Mouse (Mus musculus) ES-E14 (cell line): ENCODE data around the gene Pigm. TPM values are rescaled to one million over a fixed set of nuclear protein-coding genes. Genes with fewer than 3 reads are reported as not detected.

Source experiments
- DNase-seq: peaks from one replicate; pipeline ENCODE4 v3.0.0-alpha.2; 2013; ENCODE audit warnings: low read depth, low spot score
- H3K27ac ChIP-seq: 2 replicates; pipeline ENCODE4 v1.5.1; 2012; ENCODE audit warnings: low read depth, mild to moderate bottlenecking, low read length, moderate library complexity, mixed read lengths; ENCODE audit not compliant: poor library complexity, insufficient read depth, severe bottlenecking
- H3K36me3 ChIP-seq: 2 replicates; pipeline ENCODE4 v1.6.1; 2012; ENCODE audit warnings: mild to moderate bottlenecking, low read length, moderate library complexity, mixed read lengths; ENCODE audit not compliant: control insufficient read depth, poor library complexity, insufficient read depth, severe bottlenecking
- H3K4me1 ChIP-seq, 2 experiments: fragments of 150-350 bp in 1 of 2; sonication (generic) in 1 of 2; 2 replicates each; pipeline ENCODE4 v1.6.1; 2012; ENCODE audit warnings: low read length in 2 of 2, mild to moderate bottlenecking in 1 of 2, mixed read lengths in 1 of 2; ENCODE audit not compliant: control insufficient read depth in 2 of 2, insufficient read depth in 2 of 2, poor library complexity in 1 of 2
- H3K4me3 ChIP-seq, 2 experiments: fragments of 150-350 bp in 1 of 2; sonication (generic) in 1 of 2; 2 replicates each; pipeline ENCODE4 v1.5.1; 2012; ENCODE audit warnings: low read length in 2 of 2, low read depth in 1 of 2, mild to moderate bottlenecking in 1 of 2, mixed read lengths in 1 of 2; ENCODE audit not compliant: insufficient read depth in 1 of 2, poor library complexity in 1 of 2, severe bottlenecking in 1 of 2
- H3K9ac ChIP-seq: 2 replicates; pipeline ENCODE4 v1.6.1; 2012; ENCODE audit warnings: low read depth, mild to moderate bottlenecking, low read length, mixed read lengths; ENCODE audit not compliant: poor library complexity, insufficient read depth, severe bottlenecking
- H3K9me3 ChIP-seq: fragments of 150-350 bp; sonication (generic); 2 replicates; pipeline ENCODE4 v1.6.1; 2012; ENCODE audit warnings: low read depth, mild to moderate bottlenecking, low read length; ENCODE audit not compliant: control insufficient read depth, insufficient read depth
- CHD2 ChIP-seq: IDR thresholded peaks from 2 replicates; pipeline ENCODE4 v1.6.1; 2014; ENCODE audit warnings: mild to moderate bottlenecking, low read depth, low read length, inconsistent platforms
- HCFC1 ChIP-seq: IDR thresholded peaks from 2 replicates; pipeline ENCODE4 v1.6.1; 2012; ENCODE audit warnings: low read length, inconsistent platforms, borderline replicate concordance; ENCODE audit not compliant: insufficient read depth
- MAFK ChIP-seq: IDR thresholded peaks from 2 replicates; pipeline ENCODE4 v1.6.1; 2014; ENCODE audit warnings: mild to moderate bottlenecking, low read depth, low read length, inconsistent platforms; ENCODE audit not compliant: insufficient read depth
- ZC3H11A ChIP-seq: IDR thresholded peaks from 2 replicates; pipeline ENCODE4 v1.6.1; 2012; ENCODE audit warnings: low read depth, mild to moderate bottlenecking, inconsistent platforms, low read length, borderline replicate concordance
- ZNF384 ChIP-seq: IDR thresholded peaks from 2 replicates; pipeline ENCODE4 v1.6.1; 2012; ENCODE audit warnings: low read depth, low read length, inconsistent platforms
- in situ Hi-C, 2 experiments: fragments of 600-800 bp; cut with MboI; formaldehyde crosslinking; loops; one replicate each; pipeline ENCODE4 v1.15.1; 2025; ENCODE audit warnings: low sequenced_read_pairs in 2 of 2, inconsistent platforms in 1 of 2; ENCODE audit not compliant: unreplicated experiment in 2 of 2
- total RNA-seq: library from RNA; depleted of rRNA; stranded (reverse); fragments of 300-350 nt; gene quantifications from 2 replicates; pipeline ENCODE4 v1.2.3, GENCODE M21; 2012

Gene Pigm
- total RNA-seq, 1 experiment, result 25.4 TPM

DNA sequence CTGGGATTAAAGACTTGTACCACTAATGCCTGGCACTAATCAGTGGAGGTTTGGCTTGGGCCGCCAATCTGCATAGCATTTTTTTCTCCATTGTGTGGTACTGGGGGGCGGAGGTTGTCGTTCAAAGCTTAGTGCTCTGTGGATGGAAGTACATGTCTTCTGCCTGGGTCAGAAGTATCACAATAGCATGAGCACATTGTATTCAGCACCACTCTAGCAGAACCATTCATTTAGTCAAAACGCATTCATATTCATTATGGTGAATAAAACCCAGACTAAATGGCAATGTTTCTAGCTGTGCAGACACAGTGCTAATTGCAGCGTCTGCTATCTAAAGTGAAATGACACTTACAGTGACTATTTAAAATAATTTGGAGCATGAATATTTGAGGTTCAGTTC lies 10.9 kb downstream of the Pigm start:
- no peak for TF ChIP-seq ZNF384
- no peak for TF ChIP-seq ZC3H11A
- TF ChIP-seq MAFK, result no peak
- TF ChIP-seq CHD2, result no peak
- no peak for TF ChIP-seq HCFC1
- no peak overlapping the region for H3K27ac ChIP-seq
- in situ Hi-C loops, result no loop called here
- H3K9me3 ChIP-seq, result no peaks in the 10 kb centered on the region
- H3K4me1 ChIP-seq, result 0 out of 4 replicates have a peak, but pooled peaks cover 0 to 1% of the 10 kb centered on the region in 2 experiments
- no peak overlapping the region for H3K4me3 ChIP-seq
- H3K36me3 ChIP-seq, result no peaks in the 10 kb centered on the region
- no peak overlapping the region for H3K9ac ChIP-seq
- no peak for DNase-seq

DNA sequence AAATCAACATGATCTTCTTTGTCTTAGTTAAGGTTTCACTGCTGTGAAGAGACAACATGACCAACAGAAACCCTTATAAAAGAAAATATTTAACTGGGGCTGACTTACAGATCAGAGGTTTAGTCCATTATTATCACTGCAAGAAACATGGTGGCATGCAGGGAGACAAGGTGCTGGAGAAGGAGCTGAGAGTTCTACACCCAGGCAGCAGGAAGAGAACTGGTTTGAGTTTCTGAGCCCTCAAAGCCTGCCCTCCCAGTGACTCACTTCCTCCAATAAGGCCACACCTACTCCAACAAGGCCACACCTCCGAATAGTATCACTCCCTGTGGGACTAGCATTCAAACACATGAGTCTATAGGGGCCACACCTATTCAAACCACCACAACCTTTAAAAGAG lies 14.4 kb downstream of the Pigm start:
- H3K9ac ChIP-seq, result no peak overlapping the region
- in situ Hi-C loops, result no loop called here
- TF ChIP-seq ZC3H11A (no peak), HCFC1 (no peak), CHD2 (no peak)

DNA sequence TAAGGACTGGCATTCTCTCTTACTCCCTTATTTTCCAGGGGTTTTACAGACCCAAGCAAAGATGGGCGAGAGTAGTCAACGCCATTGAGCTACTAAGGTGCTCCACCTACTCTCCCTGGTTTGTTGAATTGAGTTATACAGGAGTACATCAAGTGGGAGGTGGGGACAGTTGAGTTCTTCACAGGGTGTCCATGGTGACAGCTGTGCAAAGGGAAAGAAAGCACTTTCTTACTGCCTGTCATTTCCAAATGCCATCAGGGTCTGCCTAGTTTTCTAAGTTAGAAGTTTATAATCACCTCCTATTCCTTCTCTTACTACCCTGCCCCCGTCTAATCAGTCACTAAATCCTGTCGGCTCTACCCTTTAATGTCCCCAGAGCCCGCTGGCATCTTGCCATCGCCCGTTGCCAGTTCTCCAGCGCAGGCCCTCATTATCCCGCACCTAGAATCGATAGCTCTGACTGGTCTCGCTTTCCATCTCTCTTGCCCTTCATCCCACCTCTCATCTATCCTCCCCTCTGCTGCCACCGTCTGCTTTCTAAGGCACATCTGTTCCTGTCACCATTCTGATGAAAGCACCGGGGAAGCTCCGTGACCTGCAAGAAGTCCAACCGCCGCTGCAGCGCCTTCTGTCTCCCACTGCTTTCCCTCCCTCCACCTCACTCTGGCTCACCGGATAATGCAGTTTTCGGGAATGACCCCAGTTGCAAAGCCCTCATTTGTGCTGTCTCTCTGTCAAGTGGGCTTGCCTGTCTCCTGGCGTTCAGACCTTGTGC lies 15.6 kb downstream of the Pigm start:
- no peaks in the 10 kb centered on the region for H3K36me3 ChIP-seq
- no peaks in the 10 kb centered on the region for H3K9me3 ChIP-seq
- 0 out of 4 replicates have a peak, but pooled peaks cover 0 to 1% of the 10 kb centered on the region in 2 experiments for H3K4me1 ChIP-seq
- H3K27ac ChIP-seq, result no peak overlapping the region
- in situ Hi-C loops, result no loop called here
- TF ChIP-seq HCFC1 (no peak), MAFK (no peak), CHD2 (no peak), ZC3H11A (no peak), ZNF384 (no peak)
- no peak for DNase-seq
- no peak overlapping the region for H3K4me3 ChIP-seq
- H3K9ac ChIP-seq, result no peak overlapping the region

More for the DNA sequence above, 14.4 kb downstream of the Pigm start:
- H3K27ac ChIP-seq, result no peak overlapping the region
- no peak for DNase-seq
- H3K9me3 ChIP-seq, result no peaks in the 10 kb centered on the region
- H3K36me3 ChIP-seq, result no peaks in the 10 kb centered on the region
- H3K4me1 ChIP-seq, result 0 out of 4 replicates have a peak, but pooled peaks cover 0 to 1% of the 10 kb centered on the region in 2 experiments
- no peak overlapping the region for H3K4me3 ChIP-seq

DNA sequence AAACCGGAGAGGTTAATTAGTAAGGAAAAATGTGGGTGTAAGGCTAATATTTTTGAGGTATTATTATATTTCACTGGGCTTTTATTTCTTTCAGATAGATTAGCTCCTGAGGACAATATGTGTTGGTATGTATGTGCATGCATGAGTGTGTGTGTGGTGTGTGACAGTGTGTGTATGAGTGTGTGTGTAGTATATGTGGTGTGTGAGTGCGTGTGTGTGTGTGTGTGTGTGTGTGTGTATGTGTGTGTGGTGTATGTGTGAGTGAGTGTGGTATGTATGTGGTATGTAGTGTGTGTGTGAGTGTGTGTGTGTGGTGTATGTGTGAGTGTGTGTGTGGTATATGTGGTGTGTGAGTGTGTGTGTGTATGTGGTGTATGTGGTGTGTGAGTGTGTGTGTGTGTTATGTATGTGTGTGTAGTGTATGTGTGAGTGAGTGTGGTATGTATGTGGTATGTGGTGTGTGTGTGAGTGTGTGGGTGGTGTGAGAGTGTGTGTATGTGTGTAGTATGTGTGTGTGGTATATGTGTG lies 16.4 kb downstream of the Pigm start:
- Histone ChIP-seq H3K4me1 (0 out of 4 replicates have a peak, but pooled peaks cover 1 to 2% of the 10 kb centered on the region in 2 experiments), H3K36me3 (no peaks in the 10 kb centered on the region), H3K9me3 (no peaks in the 10 kb centered on the region), H3K27ac (no peak overlapping the region), H3K9ac (no peak overlapping the region), H3K4me3 (no peak overlapping the region)
- in situ Hi-C loops, result no loop called here
- TF ChIP-seq ZNF384 (no peak), MAFK (no peak), HCFC1 (no peak), ZC3H11A (no peak), CHD2 (no peak)
- DNase-seq, result no peak
